Mouse (Mus musculus) embryonic facial prominence, embryonic 12.5 days (tissue): ENCODE measurements around the gene Olfr825. TPM values are rescaled to one million over a fixed set of nuclear protein-coding genes. Genes with fewer than 3 reads are reported as not detected.
"Not testable (repeated sequence)": the region's sequence is repeated elsewhere in the genome, so short reads cannot be mapped to it uniquely, and the experiment has no call there.

Source experiments
- ATAC-seq: fragments of 200-750 bp; cut with Nextera tagmentation; 2 replicates; pipeline ENCODE4 v1.8.0; 2017; ENCODE audit not compliant: insufficient number of reproducible peaks, insufficient read depth, low FRiP score, low TSS enrichment
- H3K27ac ChIP-seq: fragments of 300-500 bp; sonication (generic); 2 replicates; pipeline ENCODE4 v1.5.1; 2016; ENCODE audit warnings: mild to moderate bottlenecking
- H3K27me3 ChIP-seq: fragments of 300-500 bp; sonication (generic); 2 replicates; pipeline ENCODE4 v1.6.1; 2016; ENCODE audit warnings: mild to moderate bottlenecking, moderate library complexity
- H3K36me3 ChIP-seq: fragments of 300-500 bp; sonication (generic); 2 replicates; pipeline ENCODE4 v1.6.1; 2016; ENCODE audit warnings: mild to moderate bottlenecking
- H3K4me1 ChIP-seq: fragments of 300-500 bp; sonication (generic); 2 replicates; pipeline ENCODE4 v1.6.1; 2016
- H3K4me2 ChIP-seq: fragments of 300-500 bp; sonication (generic); replicated peaks from 2 replicates; pipeline ENCODE4 v1.6.1; 2016; ENCODE audit warnings: mild to moderate bottlenecking, moderate library complexity
- H3K4me3 ChIP-seq: fragments of 300-500 bp; sonication (generic); 2 replicates; pipeline ENCODE4 v1.5.1; 2016; ENCODE audit warnings: mild to moderate bottlenecking
- H3K9ac ChIP-seq: fragments of 300-500 bp; sonication (generic); 2 replicates; pipeline ENCODE4 v1.6.1; 2016; ENCODE audit warnings: mild to moderate bottlenecking, moderate library complexity
- H3K9me3 ChIP-seq: fragments of 300-500 bp; sonication (generic); 2 replicates; pipeline ENCODE4 v1.6.1; 2016; ENCODE audit warnings: mild to moderate bottlenecking, moderate library complexity
- WGBS: fragments of 180-500 bp; shearing (Covaris S2); methylation state at CpG from one replicate; pipeline ENCODE4 v1.1.7; 2016; 5-methylcytosine and 5-hydroxymethylcytosine counted together
- polyA plus RNA-seq: library from polyadenylated mRNA; unstranded; fragments of >200 nt; fragmentation: Nextera tagmentation; extraction: Ambion mirVana; gene quantifications from 2 replicates; pipeline ENCODE4 v1.2.1, GENCODE M21; 2016

Gene Olfr825
- not detected in 2 replicates for polyA plus RNA-seq

DNA sequence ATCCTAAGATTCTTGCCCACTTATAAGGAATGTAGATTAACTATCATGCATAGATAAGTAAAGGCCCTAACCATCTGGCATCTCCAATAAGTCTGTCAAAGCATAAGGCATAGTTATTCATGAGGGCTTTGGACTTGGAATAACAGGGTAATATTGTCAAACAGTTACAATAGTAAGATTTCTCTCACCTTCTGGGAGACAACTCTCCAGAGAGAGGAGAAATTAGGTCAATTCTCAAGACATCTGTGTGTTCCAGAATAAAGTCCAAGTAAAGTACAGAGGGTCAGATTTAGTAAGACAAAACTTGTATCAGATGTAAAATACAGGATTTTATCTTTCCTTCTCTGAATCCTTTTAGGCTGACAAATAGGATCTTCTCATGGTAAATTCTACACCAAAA lies at the start of gene Olfr825:
Gene Olfr825, minus strand, starts transcription at position 101 of the 400 bp plus-strand sequence.
- no peaks in the 10 kb centered on the region for H3K36me3 ChIP-seq
- no peak within 1 kb of the TSS for H3K27ac ChIP-seq
- H3K9ac ChIP-seq = no peak within 1 kb of the TSS
- no peak within 1 kb of the TSS for H3K4me3 ChIP-seq
- H3K4me1 ChIP-seq = no peaks in the 10 kb centered on the region
- ATAC-seq = no peak
- no peaks in the 10 kb centered on the region for H3K9me3 ChIP-seq
- H3K4me2 ChIP-seq = no peak within 1 kb of the TSS
- no peaks in the 10 kb centered on the region for H3K27me3 ChIP-seq

DNA sequence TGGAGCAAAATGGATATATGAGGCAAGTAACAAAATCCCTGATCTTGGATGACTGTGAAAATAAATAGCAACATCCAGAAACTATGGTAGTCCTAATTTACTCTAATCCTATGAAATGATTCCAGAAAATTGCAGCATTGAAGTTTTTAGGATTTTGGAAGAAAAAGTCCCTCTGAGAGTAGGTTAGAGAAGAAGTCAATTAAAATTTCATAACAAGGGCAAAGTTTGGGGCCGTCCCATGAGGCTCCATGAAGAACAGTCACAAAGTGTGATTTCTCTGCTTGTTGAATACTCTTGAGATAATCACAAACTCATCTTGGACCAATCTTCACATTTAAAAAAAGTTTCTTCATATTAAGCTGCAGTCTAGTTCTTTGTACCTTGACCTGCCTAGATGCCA lies 47.7 kb upstream of the Olfr825 start, which contains the start of gene Olfr827:
Gene Olfr827, minus strand, starts transcription at position 101 of the 400 bp plus-strand sequence.
- no peak within 1 kb of the TSS for H3K4me3 ChIP-seq
- no peaks in the 10 kb centered on the region for H3K4me1 ChIP-seq
- WGBS = 80% methylated on average over 1 of the region's 1 CpGs
- no peaks in the 10 kb centered on the region for H3K9me3 ChIP-seq
- H3K27me3 ChIP-seq = no peaks in the 10 kb centered on the region
- no peak within 1 kb of the TSS for H3K4me2 ChIP-seq
- ATAC-seq = no peak
- no peak within 1 kb of the TSS for H3K9ac ChIP-seq
- H3K36me3 ChIP-seq = no peaks in the 10 kb centered on the region
- no peak within 1 kb of the TSS for H3K27ac ChIP-seq

DNA sequence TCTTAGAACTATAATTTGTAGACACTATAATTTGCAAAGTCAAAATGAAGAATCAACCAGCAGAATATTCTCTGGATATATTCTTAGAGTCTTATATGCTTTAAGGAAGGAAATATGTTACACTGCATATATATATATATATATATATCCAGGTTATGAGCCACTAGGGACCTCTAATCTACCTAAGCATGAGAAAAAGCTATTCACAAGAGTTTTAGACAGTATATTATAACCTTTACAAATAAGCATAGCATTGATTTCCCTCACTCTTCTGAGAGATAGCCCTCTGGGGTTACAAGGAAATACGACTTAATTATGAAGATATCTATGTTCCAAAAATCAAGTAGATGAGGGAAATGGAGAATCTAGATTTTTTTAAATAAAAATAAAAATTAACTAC lies 17.5 kb upstream of the Olfr825 start, which contains the start of gene Olfr826:
Gene Olfr826, minus strand, starts transcription at position 101 of the 400 bp plus-strand sequence.
- no peak within 1 kb of the TSS for H3K27ac ChIP-seq
- ATAC-seq = no peak
- H3K4me2 ChIP-seq = no peak within 1 kb of the TSS
- H3K36me3 ChIP-seq = no peaks in the 10 kb centered on the region
- WGBS = 70% methylated on average over 1 of the region's 1 CpGs
- no peaks in the 10 kb centered on the region for H3K9me3 ChIP-seq
- no peaks in the 10 kb centered on the region for H3K4me1 ChIP-seq
- no peaks in the 10 kb centered on the region for H3K27me3 ChIP-seq
- no peak within 1 kb of the TSS for H3K4me3 ChIP-seq
- H3K9ac ChIP-seq = no peak within 1 kb of the TSS

DNA sequence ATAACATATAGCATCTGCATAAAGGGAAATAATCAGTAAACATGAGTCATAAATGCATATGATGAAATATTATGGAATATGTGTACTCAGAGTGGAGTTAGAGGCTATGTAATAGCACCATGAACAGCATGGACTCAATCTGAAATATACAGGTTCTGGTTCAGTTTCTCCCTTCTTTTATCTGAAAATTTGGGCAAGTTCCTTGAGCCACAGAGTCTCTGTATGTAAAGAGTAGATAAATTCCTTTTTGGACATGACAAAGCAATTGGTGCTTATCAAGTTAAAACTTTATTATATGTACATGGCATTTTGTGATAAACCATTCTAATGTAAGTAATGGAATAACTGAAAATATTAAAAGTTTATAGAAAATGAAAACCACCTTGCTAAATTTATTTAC lies 1.4 kb downstream of the Olfr825 start:
- ATAC-seq = no peak
- H3K4me1 ChIP-seq = no peaks in the 10 kb centered on the region
- no peak overlapping the region for H3K9ac ChIP-seq
- no peak overlapping the region for H3K4me2 ChIP-seq
- no peaks in the 10 kb centered on the region for H3K36me3 ChIP-seq
- H3K9me3 ChIP-seq = no peaks in the 10 kb centered on the region
- H3K27ac ChIP-seq = no peak overlapping the region
- no peak overlapping the region for H3K4me3 ChIP-seq
- no peaks in the 10 kb centered on the region for H3K27me3 ChIP-seq

DNA sequence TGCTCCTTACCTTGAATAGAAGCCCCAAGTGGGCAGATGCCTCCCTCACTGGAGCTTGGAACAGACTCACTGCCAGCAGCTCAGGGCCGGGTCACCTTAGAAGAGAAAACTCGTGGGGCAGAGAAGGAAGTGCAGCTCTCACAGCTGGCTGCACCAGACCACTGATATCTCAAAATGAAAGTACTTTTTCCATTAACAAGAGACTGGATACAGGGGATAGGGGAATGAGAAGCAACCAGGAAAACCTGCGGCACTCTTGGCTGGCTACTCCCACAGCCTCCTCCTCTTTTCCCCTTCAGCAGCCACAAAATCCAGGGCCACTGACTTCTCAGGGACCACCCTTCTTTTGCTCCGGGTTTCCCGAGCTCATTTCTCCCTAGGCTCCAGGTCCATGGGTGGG lies 22.4 kb downstream of the Olfr825 start:
- no peak overlapping the region for H3K4me3 ChIP-seq
- WGBS = 79% methylated on average over 5 of the region's 5 CpGs
- H3K27me3 ChIP-seq = no peaks in the 10 kb centered on the region
- no peaks in the 10 kb centered on the region for H3K4me1 ChIP-seq
- no peaks in the 10 kb centered on the region for H3K9me3 ChIP-seq
- H3K9ac ChIP-seq = no peak overlapping the region
- no peaks in the 10 kb centered on the region for H3K36me3 ChIP-seq
- no peak for ATAC-seq
- no peak overlapping the region for H3K4me2 ChIP-seq
- no peak overlapping the region for H3K27ac ChIP-seq

DNA sequence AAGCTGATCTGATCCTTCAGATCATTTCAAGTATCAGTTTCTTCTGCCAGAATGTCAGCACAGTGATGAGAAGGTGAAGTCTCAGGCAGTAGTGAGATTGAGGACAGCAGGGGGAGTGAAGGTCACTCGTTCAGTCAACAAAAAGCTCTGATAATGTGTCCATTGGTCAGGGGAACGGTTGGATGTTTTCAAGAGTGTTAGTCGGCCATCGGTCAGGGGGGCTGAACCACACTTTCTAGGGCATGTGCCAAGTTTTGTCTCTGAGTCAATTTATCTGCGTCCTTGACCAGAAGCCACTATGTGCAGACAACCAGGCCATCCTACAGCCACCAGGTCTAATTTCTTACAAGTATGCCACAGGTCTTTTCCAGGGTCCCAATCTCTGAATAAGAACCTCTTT lies 24.1 kb downstream of the Olfr825 start:
- H3K9me3 ChIP-seq, H3K27ac ChIP-seq, ATAC-seq, H3K9ac ChIP-seq, H3K27me3 ChIP-seq, H3K4me1 ChIP-seq, H3K36me3 ChIP-seq, H3K4me2 ChIP-seq, H3K4me3 ChIP-seq: not testable (repeated sequence)
- WGBS = 85% methylated on average over 5 of the region's 5 CpGs

DNA sequence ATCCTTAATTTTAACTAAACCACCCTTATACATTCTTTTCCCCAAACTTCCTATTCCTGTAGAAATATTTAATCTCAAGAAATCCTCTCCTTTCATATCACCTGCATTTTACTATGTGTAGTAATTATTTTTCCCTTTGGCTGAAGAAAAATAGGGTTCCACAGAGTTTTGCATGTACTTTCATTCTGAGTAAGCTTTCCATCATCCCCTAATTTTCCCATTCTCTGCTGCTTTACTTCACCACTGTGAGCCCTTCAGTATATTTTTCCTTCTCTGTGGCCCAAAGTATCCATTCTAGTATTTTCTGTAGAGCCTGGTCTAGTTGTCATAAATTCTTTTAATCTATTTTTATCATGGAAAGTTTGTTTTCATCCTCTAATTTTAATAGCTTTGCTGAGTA lies 31.8 kb downstream of the Olfr825 start:
- no peak for ATAC-seq
- H3K4me3 ChIP-seq = no peak overlapping the region
- no peaks in the 10 kb centered on the region for H3K9me3 ChIP-seq
- no peak overlapping the region for H3K9ac ChIP-seq
- H3K36me3 ChIP-seq = no peaks in the 10 kb centered on the region
- H3K4me2 ChIP-seq = no peak overlapping the region
- no peaks in the 10 kb centered on the region for H3K27me3 ChIP-seq
- no peaks in the 10 kb centered on the region for H3K4me1 ChIP-seq
- H3K27ac ChIP-seq = no peak overlapping the region

DNA sequence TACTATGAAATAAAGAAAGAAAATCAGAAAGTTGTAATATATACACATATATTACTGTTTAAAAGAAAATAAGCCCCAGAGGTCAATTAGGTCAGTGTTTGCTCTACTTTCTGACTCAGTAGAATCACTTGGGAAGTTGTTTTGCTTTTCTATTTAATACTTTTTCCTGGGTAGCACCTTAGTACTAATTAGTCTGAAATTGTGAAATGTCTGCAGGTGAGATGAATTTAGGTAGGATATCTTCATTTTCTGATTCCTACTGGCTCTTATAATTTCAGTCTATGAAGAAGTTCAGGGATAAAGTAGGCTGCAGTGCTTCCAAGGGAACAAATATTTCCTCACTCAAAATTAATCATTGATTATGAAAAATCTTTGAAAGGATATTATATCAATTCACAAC lies 36.7 kb downstream of the Olfr825 start, which contains the start of gene Olfr824:
Gene Olfr824, minus strand, starts transcription at position 101 of the 400 bp plus-strand sequence.
- not testable (repeated sequence) for H3K27ac ChIP-seq, H3K36me3 ChIP-seq, H3K27me3 ChIP-seq, H3K9me3 ChIP-seq, H3K4me1 ChIP-seq, H3K4me3 ChIP-seq, H3K4me2 ChIP-seq, ATAC-seq, H3K9ac ChIP-seq

DNA sequence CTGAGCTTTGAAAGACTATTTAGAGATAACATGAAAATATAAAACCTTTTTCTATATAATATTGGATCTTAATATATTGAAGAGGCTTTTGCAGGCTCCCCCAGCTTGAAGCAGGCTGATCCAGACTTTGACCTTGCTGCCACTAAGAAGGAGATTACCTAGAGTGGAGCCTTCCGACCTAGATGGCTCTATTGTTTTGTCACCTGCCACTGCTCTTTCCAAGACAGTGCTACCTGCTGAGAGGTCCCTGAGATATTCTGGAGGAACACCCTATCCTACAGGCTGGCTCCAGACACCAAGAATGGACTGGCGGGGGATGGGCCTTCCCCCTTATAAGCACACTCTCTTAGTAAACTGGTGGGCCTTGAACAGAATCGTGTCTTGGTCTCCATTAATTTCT lies 50.5 kb downstream of the Olfr825 start:
- WGBS = 52% methylated on average over 3 of the region's 3 CpGs
- H3K27me3 ChIP-seq, H3K4me3 ChIP-seq, H3K9ac ChIP-seq, ATAC-seq, H3K4me2 ChIP-seq, H3K36me3 ChIP-seq, H3K9me3 ChIP-seq, H3K27ac ChIP-seq, H3K4me1 ChIP-seq: not testable (repeated sequence)

DNA sequence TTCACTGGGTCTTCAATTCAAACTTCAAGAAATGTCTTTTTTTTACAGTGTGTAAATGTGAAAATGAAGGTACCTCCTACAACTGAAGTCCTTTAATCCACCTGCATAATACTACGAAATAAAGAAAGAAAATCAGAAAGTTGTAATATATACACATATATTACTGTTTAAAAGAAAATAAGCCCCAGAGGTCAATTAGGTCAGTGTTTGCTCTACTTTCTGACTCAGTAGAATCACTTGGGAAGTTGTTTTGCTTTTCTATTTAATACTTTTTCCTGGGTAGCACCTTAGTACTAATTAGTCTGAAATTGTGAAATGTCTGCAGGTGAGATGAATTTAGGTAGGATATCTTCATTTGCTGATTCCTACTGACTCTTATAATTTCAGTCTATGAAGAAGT lies 51.3 kb downstream of the Olfr825 start, which contains the start of gene Olfr823:
Gene Olfr823, minus strand, starts transcription at position 101 of the 400 bp plus-strand sequence.
- WGBS = 78% methylated on average over 1 of the region's 1 CpGs
- not testable (repeated sequence) for H3K27me3 ChIP-seq, H3K36me3 ChIP-seq, ATAC-seq, H3K4me1 ChIP-seq, H3K9me3 ChIP-seq, H3K4me3 ChIP-seq, H3K9ac ChIP-seq, H3K27ac ChIP-seq, H3K4me2 ChIP-seq

Other genes starting within 250 kb of the Olfr825 start
- gene Olfr818, start 217.7 kb downstream of the Olfr825 start, polyA plus RNA-seq = not detected in 2 replicates
- not detected in 2 replicates for gene Olfr819, start 199.5 kb downstream of the Olfr825 start, polyA plus RNA-seq
- gene Olfr247, start 190.6 kb downstream of the Olfr825 start, polyA plus RNA-seq = not detected in 2 replicates
- gene Gm10310, start 181.7 kb downstream of the Olfr825 start, polyA plus RNA-seq = not detected in 2 replicates
- gene Olfr820, start 154.1 kb downstream of the Olfr825 start, polyA plus RNA-seq = not detected in 2 replicates
- not detected in 2 replicates for gene Olfr821, start 136.4 kb downstream of the Olfr825 start, polyA plus RNA-seq
- gene Olfr822, start 95.6 kb downstream of the Olfr825 start, polyA plus RNA-seq = not detected in 2 replicates
- not detected in 2 replicates for gene Olfr823, start 51.4 kb downstream of the Olfr825 start, polyA plus RNA-seq
- gene Olfr824, start 36.8 kb downstream of the Olfr825 start, polyA plus RNA-seq = not detected in 2 replicates
- not detected in 2 replicates for gene Olfr826, start 17.4 kb upstream of the Olfr825 start, polyA plus RNA-seq
- gene Olfr827, start 47.6 kb upstream of the Olfr825 start, polyA plus RNA-seq = not detected in 2 replicates
- gene Neurod4, start 113.5 kb upstream of the Olfr825 start, polyA plus RNA-seq = 1.4 and 2.1 TPM in 2 replicates
- 0.52 TPM in 1 of 2 replicates, not detected in the other for gene Tespa1, start 156.1 kb upstream of the Olfr825 start, polyA plus RNA-seq
- not detected in 2 replicates for gene Vmn2r84, start 227.6 kb upstream of the Olfr825 start, polyA plus RNA-seq